Mouse (Mus musculus) kidney, postnatal 0 days (tissue): ENCODE data around the gene Etv5. TPM values are rescaled to one million over a fixed set of nuclear protein-coding genes. Genes with fewer than 3 reads are reported as not detected.

Source experiments
- ATAC-seq: fragments of 200-750 bp; cut with Nextera tagmentation; replicated peaks from 2 replicates; pipeline ENCODE4 v1.8.0; 2017; ENCODE audit warnings: low read depth, moderate number of reproducible peaks, moderate TSS enrichment, moderate library complexity; ENCODE audit not compliant: low FRiP score
- DNase-seq: peaks from one replicate; pipeline ENCODE4 v3.0.0-alpha.2; 2016; ENCODE audit warnings: low spot score
- H3K27ac ChIP-seq: fragments of 300-500 bp; sonication (generic); 2 replicates; pipeline ENCODE4 v1.5.1; 2014; ENCODE audit warnings: mild to moderate bottlenecking
- H3K27me3 ChIP-seq: fragments of 300-500 bp; sonication (generic); 2 replicates; pipeline ENCODE4 v1.6.1; 2014; ENCODE audit warnings: low read length, mixed read lengths; ENCODE audit not compliant: insufficient read depth
- H3K36me3 ChIP-seq: fragments of 300-500 bp; sonication (generic); 2 replicates; pipeline ENCODE4 v1.6.1; 2014; ENCODE audit warnings: low read length, mixed read lengths; ENCODE audit not compliant: insufficient read depth
- H3K4me1 ChIP-seq: fragments of 300-500 bp; sonication (generic); replicated peaks from 2 replicates; pipeline ENCODE4 v1.6.1; 2014; ENCODE audit warnings: antibody characterized with exemption, low read length, mixed read lengths; ENCODE audit not compliant: insufficient read depth
- H3K4me2 ChIP-seq: fragments of 300-500 bp; sonication (generic); 2 replicates; pipeline ENCODE4 v1.6.1; 2014; ENCODE audit warnings: mild to moderate bottlenecking, low read length, moderate library complexity, mixed read lengths
- H3K4me3 ChIP-seq: fragments of 300-500 bp; sonication (generic); replicated peaks from 2 replicates; pipeline ENCODE4 v1.5.1; 2014; ENCODE audit warnings: low read depth, low read length
- H3K9ac ChIP-seq: fragments of 300-500 bp; sonication (generic); 2 replicates; pipeline ENCODE4 v1.6.1; 2014; ENCODE audit warnings: low read depth, low read length
- H3K9me3 ChIP-seq: fragments of 300-500 bp; sonication (generic); replicated peaks from 2 replicates; pipeline ENCODE4 v1.6.1; 2016; ENCODE audit warnings: low read length, inconsistent platforms, mixed read lengths
- CTCF ChIP-seq: IDR thresholded peaks from 2 replicates; pipeline ENCODE4 v1.5.1; 2016; ENCODE audit warnings: antibody characterized with exemption, low read depth, mild to moderate bottlenecking, moderate library complexity
- WGBS: fragments of 180-500 bp; shearing (Covaris S2); extraction: QIAGEN DNeasy Blood & Tissue Kit; methylation state at CpG from one replicate; pipeline ENCODE4 v1.1.7; 2014; 5-methylcytosine and 5-hydroxymethylcytosine counted together
- polyA plus RNA-seq: library from polyadenylated mRNA; unstranded; fragments of >200 nt; fragmentation: Nextera tagmentation; extraction: Ambion mirVana; gene quantifications from 2 replicates; pipeline ENCODE4 v1.2.1, GENCODE M21; 2015

The Etv5 gene
- polyA plus RNA-seq, result 45.8 and 46.7 TPM in 2 replicates

DNA sequence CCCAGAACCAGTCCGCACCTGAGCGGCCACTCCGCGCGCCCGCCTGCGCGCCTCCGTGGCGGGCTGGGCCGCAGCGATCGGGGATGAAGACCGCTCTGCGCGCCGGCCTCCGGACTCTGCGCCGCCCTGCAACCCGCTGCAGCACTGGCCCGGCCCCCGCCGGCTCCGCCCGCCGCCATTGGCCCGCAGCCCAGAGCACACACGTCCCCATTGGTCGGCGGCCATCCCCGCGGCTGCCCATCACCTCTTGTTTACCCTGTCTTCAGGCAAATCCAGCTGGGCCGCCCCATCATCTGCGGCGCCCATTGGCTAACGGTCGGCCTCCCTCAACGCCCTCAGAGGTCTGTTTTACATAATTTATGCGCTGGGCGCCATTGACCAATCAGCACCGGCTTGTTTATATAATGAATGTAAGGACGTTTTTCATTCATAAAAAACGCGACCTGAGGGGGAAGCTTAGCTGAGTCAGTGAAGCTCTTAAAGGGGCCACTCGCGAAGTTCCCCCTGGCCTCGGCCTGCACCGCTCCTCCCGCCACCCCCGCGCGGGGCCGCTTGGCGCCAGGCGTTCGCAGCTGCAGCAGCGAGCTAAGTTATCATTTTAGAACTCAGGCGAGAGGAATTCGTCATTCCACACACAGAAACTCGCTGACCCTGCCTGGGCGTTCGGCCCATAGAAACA, at the start of gene Etv5:
Gene Etv5 (minus strand): TSS at position 221 of the 679 bp plus-strand sequence.
- peak; percentile 100 for DNase-seq
- Histone ChIP-seq H3K4me3 (peak within 1 kb of the TSS; percentile 92), H3K9ac (peak within 1 kb of the TSS; percentile 91), H3K27ac (peak within 1 kb of the TSS; percentile 87), H3K9me3 (no peaks in the 10 kb centered on the region), H3K4me1 (peaks cover 13% of the 10 kb centered on the region; the same call in 1 of the 2 replicates), H3K27me3 (no peaks in the 10 kb centered on the region), H3K4me2 (peak within 1 kb of the TSS; percentile 95), H3K36me3 (no peaks in the 10 kb centered on the region)
- ATAC-seq, result peak; percentile 99
- TF ChIP-seq CTCF, result no peak
- under 1% methylated on average over 57 of the region's 63 CpGs for WGBS

- WGBS, result 83% methylated on average over 1 of the region's 1 CpGs
- no peak for DNase-seq
- H3K4me3 ChIP-seq, result no peak overlapping the region
Measured at GRCm38 (mm10) chr16:22483900-22484299, 44.4 kb upstream of the Etv5 start.

GRCm38 (mm10) chr16:22479322-22479721, 39.8 kb upstream of the Etv5 start:
- H3K4me2 ChIP-seq, result no peak overlapping the region
- no peak for ATAC-seq

More at GRCm38 (mm10) chr16:22483900-22484299, 44.4 kb upstream of the Etv5 start:
- H3K9me3 ChIP-seq, result no peaks in the 10 kb centered on the region
- no peak overlapping the region for H3K27ac ChIP-seq
- no peak overlapping the region for H3K4me2 ChIP-seq
- no peaks in the 10 kb centered on the region for H3K36me3 ChIP-seq
- no peaks in the 10 kb centered on the region for H3K4me1 ChIP-seq
- no peak overlapping the region for H3K9ac ChIP-seq
- TF ChIP-seq CTCF, result no peak
- H3K27me3 ChIP-seq, result no peaks in the 10 kb centered on the region
- ATAC-seq, result no peak

DNA sequence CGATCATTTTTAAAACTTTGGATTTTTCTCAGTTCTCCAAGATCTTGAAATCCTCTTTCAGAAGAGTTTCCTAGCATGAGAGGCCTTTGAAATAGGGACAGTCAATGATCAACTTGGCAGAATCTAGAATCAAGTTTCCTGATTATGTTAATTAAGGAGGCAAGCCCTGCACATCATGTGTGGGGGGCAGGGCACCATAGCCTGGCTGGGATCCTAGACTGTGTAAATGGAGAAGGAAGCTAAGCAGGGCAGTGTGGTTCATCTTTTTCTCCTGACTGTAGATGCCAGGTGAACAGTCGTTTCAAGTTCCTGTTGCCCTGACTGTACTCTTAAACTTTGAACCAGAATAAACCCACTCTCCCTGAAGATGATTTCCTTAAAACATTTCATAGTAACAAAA, 32.2 kb upstream of the Etv5 start:
- H3K4me2 ChIP-seq, result no peak overlapping the region
- H3K27ac ChIP-seq, result no peak overlapping the region
- no peaks in the 10 kb centered on the region for H3K4me1 ChIP-seq
- H3K27me3 ChIP-seq, result no peaks in the 10 kb centered on the region
- 52% methylated on average over 2 of the region's 2 CpGs for WGBS
- H3K9ac ChIP-seq, result no peak overlapping the region
- H3K36me3 ChIP-seq, result no peaks in the 10 kb centered on the region
- ATAC-seq (no peak; the same call in 1 of the 2 replicates), DNase-seq (peak; percentile 22)
- no peak overlapping the region for H3K4me3 ChIP-seq
- no peak for TF ChIP-seq CTCF
- H3K9me3 ChIP-seq, result no peaks in the 10 kb centered on the region

More at GRCm38 (mm10) chr16:22479322-22479721, 39.8 kb upstream of the Etv5 start:
- Histone ChIP-seq H3K4me1 (no peaks in the 10 kb centered on the region), H3K36me3 (no peaks in the 10 kb centered on the region), H3K4me3 (no peak overlapping the region), H3K9me3 (no peaks in the 10 kb centered on the region), H3K27ac (no peak overlapping the region), H3K27me3 (no peaks in the 10 kb centered on the region), H3K9ac (no peak overlapping the region)
- TF ChIP-seq CTCF, result no peak
- no peak for DNase-seq
- 91% methylated on average over 8 of the region's 8 CpGs for WGBS

DNA sequence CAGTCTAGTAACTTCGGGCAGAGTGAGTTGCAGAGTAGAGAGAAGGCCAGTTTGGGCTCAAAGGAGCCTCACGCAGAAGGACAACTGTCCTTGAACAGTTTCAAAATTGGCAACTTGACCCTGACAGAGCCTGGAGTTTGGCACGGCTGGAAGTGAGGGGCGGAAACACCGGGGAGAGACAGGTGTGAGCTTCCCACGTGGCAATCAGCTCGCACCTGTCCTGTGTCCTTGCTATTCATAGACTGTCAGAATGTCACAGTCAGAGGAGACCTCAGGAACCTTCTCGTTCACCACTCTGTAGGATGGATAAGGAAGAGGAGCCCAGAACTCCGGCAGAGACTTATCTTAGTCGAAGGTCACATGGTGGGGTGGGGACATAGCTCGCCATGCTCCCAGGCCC, 29.9 kb upstream of the Etv5 start:
- 77% methylated on average over 11 of the region's 11 CpGs for WGBS
- Histone ChIP-seq H3K27ac (no peak overlapping the region), H3K9me3 (no peaks in the 10 kb centered on the region), H3K27me3 (no peaks in the 10 kb centered on the region), H3K4me1 (no peaks in the 10 kb centered on the region), H3K9ac (no peak overlapping the region), H3K4me3 (no peak overlapping the region), H3K36me3 (no peaks in the 10 kb centered on the region), H3K4me2 (no peak overlapping the region)
- ATAC-seq, result no peak
- TF ChIP-seq CTCF, result no peak
- no peak for DNase-seq

DNA sequence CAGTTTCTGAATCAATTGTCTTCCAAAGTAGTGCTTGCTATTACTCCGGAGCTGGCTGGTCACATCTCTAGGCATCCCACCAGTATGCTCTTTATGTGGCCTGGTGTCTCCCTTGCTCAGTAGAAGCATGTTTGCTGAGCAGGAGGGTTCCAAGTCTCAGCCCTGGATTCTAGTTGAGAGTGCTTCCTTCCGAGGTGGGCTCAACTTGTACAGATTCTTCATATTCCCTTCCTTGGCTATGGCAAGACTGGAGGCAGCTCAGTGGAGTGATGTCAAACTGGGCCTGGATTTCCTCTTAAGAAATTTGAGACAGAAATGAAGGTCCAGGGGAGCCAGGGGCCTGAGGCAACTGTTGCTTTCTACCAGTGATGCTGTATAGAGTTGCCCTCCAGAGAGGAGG, 27.6 kb upstream of the Etv5 start:
- Histone ChIP-seq H3K27me3 (no peaks in the 10 kb centered on the region), H3K9me3 (no peaks in the 10 kb centered on the region), H3K27ac (no peak overlapping the region), H3K4me2 (no peak overlapping the region), H3K4me3 (no peak overlapping the region), H3K36me3 (no peaks in the 10 kb centered on the region), H3K9ac (no peak overlapping the region), H3K4me1 (no peaks in the 10 kb centered on the region)
- ATAC-seq, result no peak
- 92% methylated on average over 2 of the region's 2 CpGs for WGBS
- TF ChIP-seq CTCF, result no peak
- no peak for DNase-seq
